Mouse (Mus musculus) left cerebral cortex, postnatal 25 days (tissue): ENCODE data around the gene Adam26a. TPM values are rescaled to one million over a fixed set of nuclear protein-coding genes. Genes with fewer than 3 reads are reported as not detected.
"Not testable (repeated sequence)": the region's sequence is repeated elsewhere in the genome, so short reads cannot be mapped to it uniquely, and the experiment has no call there.

Experiments
- DNase-seq, 2 experiments: peaks; one replicate each; pipeline ENCODE4 v3.0.0; 2022; ENCODE audit warnings: low spot score in 2 of 2, mixed read lengths in 1 of 2
- intact Hi-C: fragments of 180-260 bp; cut with DNase I; formaldehyde crosslinking; loops from one replicate; pipeline ENCODE4 v1.15.1; 2025
- total RNA-seq, 2 experiments: library from RNA; stranded (reverse); gene quantifications; 2 replicates each; pipeline ENCODE4 v1.2.3; 2021

Gene Adam26a
- total RNA-seq: not detected

DNA sequence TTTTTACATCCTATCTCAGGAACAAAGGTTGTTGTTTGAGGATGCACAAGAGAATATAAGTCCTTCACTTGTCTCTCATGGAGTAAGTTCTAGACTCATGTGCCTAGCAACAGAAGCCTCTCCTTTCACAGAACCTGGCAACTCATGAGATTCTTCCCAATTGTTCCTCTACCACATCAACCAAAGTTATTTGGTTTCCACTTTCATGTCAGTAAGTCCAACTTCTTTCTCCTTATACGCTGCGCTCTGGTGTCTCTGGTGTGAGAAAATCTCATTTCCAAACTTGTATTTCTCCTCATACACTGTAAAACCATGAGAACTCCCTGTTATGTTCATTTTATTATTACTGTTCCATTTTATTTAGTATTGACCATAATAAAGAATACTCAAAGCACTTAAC, at the start of gene Adam26a:
Gene Adam26a (minus strand): TSS at position 101 of the 400 bp plus-strand sequence.
- intact Hi-C loops, DNase-seq: not testable (repeated sequence)

- DNase-seq: no peak
- intact Hi-C loops: no loop called here
These were observed 39.5 kb upstream of the Adam26a start for GRCm38 (mm10) chr8:43616046-43616445.

DNA sequence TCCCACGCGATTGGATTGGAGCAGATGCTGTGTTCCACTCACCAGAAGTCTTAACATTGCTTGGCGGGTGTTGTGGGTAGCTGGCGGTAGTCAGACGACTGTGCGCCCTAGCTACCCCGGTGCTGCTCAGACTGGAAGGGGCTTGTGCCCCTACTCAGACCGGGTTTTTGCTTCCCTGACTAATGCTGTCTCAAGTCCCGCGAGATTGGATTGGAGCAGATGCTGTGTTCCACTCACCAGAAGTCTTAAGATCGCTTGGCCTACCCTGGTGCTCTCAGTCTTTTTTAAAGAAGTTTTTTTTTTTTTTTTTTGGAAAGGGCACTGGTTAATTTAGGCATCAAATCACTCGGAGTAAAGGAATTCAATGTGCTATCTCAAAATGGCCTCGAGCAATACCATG, 27.1 kb upstream of the Adam26a start:
- intact Hi-C loops, DNase-seq: not testable (repeated sequence)

- DNase-seq, intact Hi-C loops: not testable (repeated sequence)
These were observed 26.7 kb upstream of the Adam26a start for GRCm38 (mm10) chr8:43603166-43603565.

GRCm38 (mm10) chr8:43528006-43528405, 48.5 kb downstream of the Adam26a start, which contains the start of gene Adam26b:
Gene Adam26b, minus strand, starts transcription at chr8:43528106.
- DNase-seq, intact Hi-C loops: not testable (repeated sequence)

Other genes with a start within 250 kb of the Adam26a start
- not detected for gene Adam26b, start 48.6 kb downstream of the Adam26a start, total RNA-seq
- not detected for gene Gm5346, start 50.6 kb upstream of the Adam26a start, total RNA-seq
- not detected for gene Adam34, start 133.3 kb upstream of the Adam26a start, total RNA-seq